Mouse (Mus musculus): Measurements from ENCODE around the gene Dnah6.

- TF ChIP-seq CTCF (IDR thresholded peaks at IDR 0.05; ENCODE audit: control insufficient read depth, insufficient read depth, low read length) (no peak), POLR2A (IDR thresholded peaks at IDR 0.05; ENCODE audit: borderline replicate concordance, control insufficient read depth, low read depth, low read length) (no peak)
Observed at GRCm38 (mm10) chr6:73002391-73002790, 219.1 kb downstream of the Dnah6 start.
